Mouse (Mus musculus): ENCODE data around the gene Actr5.
A peak's percentile ranks its signal among the peaks of the same experiment; 100 is the strongest.

The Actr5 gene

DNA sequence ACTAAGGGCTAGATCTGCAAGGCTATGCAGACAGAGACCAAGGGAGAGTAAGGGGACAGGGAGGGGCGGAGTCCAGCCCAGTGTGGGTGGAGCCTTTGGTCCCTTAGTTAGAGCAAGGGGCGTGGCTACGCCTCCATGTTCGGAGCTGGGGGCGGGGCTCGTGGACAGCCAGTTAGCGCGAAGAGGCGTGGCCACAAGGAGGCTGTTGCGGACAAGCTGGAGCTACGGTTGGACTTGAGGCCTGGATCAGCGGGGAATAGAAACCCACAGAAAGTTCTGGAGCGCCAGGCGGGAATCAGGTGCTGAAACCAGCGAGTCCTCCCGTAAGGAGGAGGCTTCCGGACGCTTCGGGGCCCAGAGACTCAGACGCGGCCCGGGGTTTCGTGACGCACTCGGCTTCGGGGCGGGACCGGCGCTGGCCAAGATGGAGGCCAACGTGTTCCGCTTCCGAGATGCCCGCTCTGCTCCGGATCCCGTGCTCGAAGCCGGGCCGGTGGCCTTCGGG, at the start of gene Actr5:
Gene Actr5, plus strand, starts transcription at position 171 of the 505 bp plus-strand sequence.
- DNase-seq (ENCODE audit: low spot score in 2 of 2) = peak; percentile 87 to 90

- DNase-seq (ENCODE audit: low spot score in 2 of 2) = no peak
These were observed 44.7 kb upstream of the Actr5 start for GRCm38 (mm10) chr2:158579979-158580378.

DNA sequence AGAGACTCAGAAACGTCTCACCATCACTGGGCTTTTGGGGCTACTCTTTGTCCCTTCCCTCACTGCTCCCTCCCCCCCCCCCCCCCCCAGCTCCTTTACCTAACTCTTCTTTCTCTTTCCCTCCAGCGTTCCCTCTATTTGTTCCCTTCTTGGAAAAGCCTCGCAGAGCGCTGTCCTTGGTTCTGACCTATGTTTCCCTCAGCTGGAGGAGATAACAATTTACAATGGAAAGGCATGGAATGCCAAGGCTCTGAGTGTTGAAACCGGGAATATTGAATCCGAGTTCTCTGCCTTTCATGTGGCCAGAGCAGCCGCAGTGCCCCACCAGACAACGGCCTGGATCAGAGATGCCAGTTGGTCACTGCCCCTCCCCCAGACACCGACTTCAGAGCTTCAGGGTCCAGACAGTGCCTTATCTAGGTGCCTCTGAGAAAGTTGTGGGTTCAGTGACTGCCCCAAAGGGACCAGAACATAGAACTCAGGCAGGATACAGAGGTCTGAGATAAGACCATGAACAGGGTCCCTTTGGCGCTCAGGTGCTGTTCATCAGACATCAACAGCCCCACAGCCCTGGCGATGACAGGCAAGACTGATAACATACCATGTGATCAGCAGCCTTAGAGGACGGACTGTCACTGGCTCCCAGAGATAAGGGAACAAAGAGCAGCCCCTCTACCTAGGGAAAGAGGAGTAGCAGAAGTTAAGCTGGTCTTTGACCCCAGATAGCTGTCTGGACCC, 39.9 kb upstream of the Actr5 start:
- no peak for DNase-seq (ENCODE audit: low spot score in 2 of 2)

DNA sequence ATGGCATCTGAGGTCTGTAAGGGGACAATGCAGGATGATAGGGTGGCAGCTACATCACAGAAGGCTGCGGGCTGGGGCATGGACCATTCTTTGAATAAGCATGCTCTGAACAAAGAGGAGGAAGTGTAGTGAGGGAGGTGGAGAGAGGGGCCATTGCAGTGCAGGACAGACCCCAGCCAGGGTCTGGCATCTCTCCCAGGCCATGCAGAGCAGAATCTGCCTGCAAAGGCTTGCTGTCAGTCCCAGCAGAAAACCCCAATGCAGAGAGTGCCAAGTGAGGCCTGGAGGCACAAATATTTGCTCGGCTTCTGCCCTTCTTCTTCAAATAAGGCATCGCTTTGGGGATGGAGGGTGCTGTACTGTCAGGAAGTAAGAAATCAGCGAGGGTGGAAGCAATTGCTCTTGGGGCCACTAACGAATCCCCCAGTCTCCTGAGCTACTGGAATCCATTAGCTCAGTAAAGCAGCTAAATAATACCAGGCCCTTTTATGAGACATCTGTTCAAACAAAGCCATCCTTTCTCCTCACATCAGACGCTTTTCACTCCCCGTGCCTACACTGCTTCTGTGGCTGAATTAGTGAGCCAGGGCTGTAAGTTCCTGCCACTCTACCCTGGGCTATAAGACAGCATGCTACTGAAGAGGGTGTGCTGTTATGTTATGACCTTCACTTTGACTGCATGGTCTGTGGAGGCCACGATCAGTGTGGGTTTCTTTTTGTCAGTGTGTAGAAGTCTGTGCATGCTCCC, 36.0 kb upstream of the Actr5 start:
- no peak for DNase-seq (ENCODE audit: low spot score in 2 of 2)

GRCm38 (mm10) chr2:158590495-158590894, 34.2 kb upstream of the Actr5 start:
- DNase-seq (ENCODE audit: low spot score in 2 of 2) = no peak

DNA sequence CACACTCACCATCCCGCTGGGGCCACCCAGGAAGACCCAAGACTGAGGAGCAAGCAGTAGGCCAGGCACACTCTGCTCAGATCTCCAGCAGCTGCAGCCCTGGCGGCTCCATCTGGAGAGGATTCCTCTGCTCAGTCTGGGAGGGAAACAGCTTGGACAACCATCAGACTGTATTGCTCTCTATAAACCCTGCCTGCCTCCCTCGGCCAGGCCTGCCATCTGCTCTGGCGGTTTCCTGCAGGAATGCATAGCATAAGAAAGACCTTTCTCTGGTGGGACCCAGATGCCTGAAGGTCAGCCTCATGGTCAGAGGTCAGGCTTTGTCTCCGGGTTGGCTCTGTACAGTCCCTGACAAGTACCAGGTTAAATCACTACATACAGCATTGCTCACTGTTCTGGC, 33.4 kb upstream of the Actr5 start:
- no peak for DNase-seq (ENCODE audit: low spot score in 2 of 2)

- DNase-seq (ENCODE audit: low spot score in 2 of 2) = no peak
These were observed 31.3 kb upstream of the Actr5 start for GRCm38 (mm10) chr2:158593371-158593770.

GRCm38 (mm10) chr2:158595103-158595502, 29.6 kb upstream of the Actr5 start:
- peak in 1 of 2 experiments; percentile 35 for DNase-seq (ENCODE audit: low spot score in 2 of 2)

GRCm38 (mm10) chr2:158595577-158595976, 29.1 kb upstream of the Actr5 start:
- DNase-seq (ENCODE audit: low spot score in 2 of 2) = no peak

DNA sequence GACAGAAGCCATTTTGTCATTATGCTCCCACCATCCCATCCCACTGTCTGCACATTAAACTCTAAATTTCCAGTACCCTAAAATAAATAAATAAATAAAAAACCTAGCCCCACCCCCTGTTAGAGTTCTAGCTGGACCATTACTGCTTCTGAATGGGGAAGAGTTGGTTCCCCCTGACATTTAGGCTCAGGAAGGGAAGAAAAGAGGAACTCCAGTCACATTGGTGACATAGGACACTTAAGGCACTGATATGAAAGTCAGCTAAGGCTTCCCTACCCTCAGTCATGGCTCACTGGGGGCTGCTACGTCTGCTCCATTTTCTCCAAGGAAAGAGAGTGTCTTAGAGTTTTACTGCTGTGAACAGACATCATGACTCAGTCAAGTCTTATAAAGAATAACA, 27.9 kb upstream of the Actr5 start:
- no peak for DNase-seq (ENCODE audit: low spot score in 2 of 2)

DNA sequence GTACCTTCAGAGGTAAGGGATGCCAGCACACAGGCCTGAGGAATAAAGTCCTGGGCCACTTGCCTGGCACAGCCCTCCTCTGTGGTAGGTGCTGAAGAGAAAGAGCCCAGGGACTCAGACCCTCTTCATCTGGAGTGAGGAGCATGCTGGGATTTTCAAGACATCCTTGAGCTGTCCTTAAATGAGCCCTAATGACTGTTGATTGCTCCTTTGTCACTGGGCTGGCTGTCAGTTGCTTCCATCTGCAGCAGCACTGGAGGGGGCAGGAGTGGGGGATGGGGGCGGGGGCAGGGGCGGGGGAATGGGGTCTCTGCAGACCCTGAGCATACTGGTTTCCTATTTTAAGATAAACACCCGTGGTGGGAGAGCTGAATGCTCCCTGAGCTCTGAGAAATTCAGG, 24.2 kb upstream of the Actr5 start:
- DNase-seq (ENCODE audit: low spot score in 2 of 2) = no peak

GRCm38 (mm10) chr2:158601326-158601725, 23.4 kb upstream of the Actr5 start:
- DNase-seq (ENCODE audit: low spot score in 2 of 2) = no peak

- no peak for DNase-seq (ENCODE audit: low spot score in 2 of 2)
These were observed 22.0 kb upstream of the Actr5 start for GRCm38 (mm10) chr2:158602663-158603062.

- DNase-seq (ENCODE audit: low spot score in 2 of 2) = no peak
These were observed 18.1 kb upstream of the Actr5 start for GRCm38 (mm10) chr2:158606511-158606964.

GRCm38 (mm10) chr2:158609681-158610080, 15.0 kb upstream of the Actr5 start:
- no peak for DNase-seq (ENCODE audit: low spot score in 2 of 2)

- DNase-seq (ENCODE audit: low spot score in 2 of 2) = peak in 1 of 2 experiments; percentile 56
These were observed 14.0 kb upstream of the Actr5 start, which contains the start of gene Slc32a1 for GRCm38 (mm10) chr2:158610488-158611325. TSS of gene Slc32a1 (plus strand) at chr2:158610767.

GRCm38 (mm10) chr2:158611326-158611719, 13.4 kb upstream of the Actr5 start:
- DNase-seq (ENCODE audit: low spot score in 2 of 2) = no peak

GRCm38 (mm10) chr2:158611726-158612670, 12.7 kb upstream of the Actr5 start:
- no peak for DNase-seq (ENCODE audit: low spot score in 2 of 2)

DNA sequence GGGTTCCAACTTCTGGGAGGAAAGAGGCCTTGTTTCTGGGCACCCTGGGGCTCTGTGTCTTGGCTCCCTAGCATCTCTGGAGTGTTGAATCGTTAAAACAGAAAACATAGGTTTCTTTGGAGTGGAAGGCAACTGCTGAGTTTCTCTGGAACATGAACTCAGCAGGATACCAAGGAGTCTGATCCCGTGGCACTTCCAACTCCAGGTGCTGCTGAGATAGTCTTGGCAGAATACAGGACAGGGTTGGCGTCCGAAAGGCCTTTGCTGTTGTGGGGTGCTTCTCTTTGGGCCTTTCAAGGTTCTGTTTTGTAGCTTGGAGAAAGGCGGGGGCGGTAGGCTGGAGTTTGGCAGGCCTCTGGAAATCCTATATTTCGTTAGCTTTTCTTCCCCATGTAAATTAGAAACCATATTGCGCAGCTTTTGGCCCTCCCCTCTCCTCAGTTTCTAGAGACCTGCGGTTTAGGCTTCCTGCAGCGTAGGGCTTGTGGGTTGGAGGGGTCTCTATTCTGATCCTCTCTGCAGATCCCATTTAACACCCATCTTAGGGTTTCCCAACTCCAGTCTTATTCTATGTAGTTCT, 11.9 kb upstream of the Actr5 start:
- DNase-seq (ENCODE audit: low spot score in 2 of 2) = no peak
